Mouse (Mus musculus): ENCODE measurements at regions not wholly inside any gene's neighbourhood (a gene's known extent, or its start where the extent isn't known, plus 50 kb on each side); places are given as distances from the start of the nearest gene placed in this dataset.

- no peaks in the 10 kb centered on the region for H3K27me3 ChIP-seq (ENCODE audit: control insufficient read depth, insufficient read depth, insufficient read length)
- TF ChIP-seq TCF12 (IDR thresholded peaks at IDR 0.05; ENCODE audit: insufficient read depth, poor library complexity, severe bottlenecking) (no peak), MYOD1 (IDR thresholded peaks at IDR 0.05; ENCODE audit: control insufficient read depth in 1 of 3, insufficient read length in 2 of 3, low read depth in 2 of 3) (peak in 1 of 3 experiments; percentile 35)
- H3K4me2 ChIP-seq (ENCODE audit: low read depth): peak overlapping the region; percentile 5
- no peaks in the 10 kb centered on the region for H3K79me2 ChIP-seq (ENCODE audit: control insufficient read depth, insufficient read depth)
- H3ac ChIP-seq (ENCODE audit: control insufficient read depth, insufficient read length): no peak overlapping the region
- H3K36me3 ChIP-seq (ENCODE audit: control insufficient read depth, insufficient read depth): no peaks in the 10 kb centered on the region
- H3K4me3 ChIP-seq: no peak overlapping the region
Observed at GRCm38 (mm10) chr13:30036561-30036960, 50.7 kb upstream of the E2f3 start.

- no peaks in the 10 kb centered on the region for H3K79me2 ChIP-seq (ENCODE audit: control insufficient read depth, insufficient read depth)
- H3ac ChIP-seq (ENCODE audit: control insufficient read depth, insufficient read length): no peak overlapping the region
- peak overlapping the region; percentile 5 for H3K4me2 ChIP-seq (ENCODE audit: low read depth)
- H3K4me3 ChIP-seq: no peak overlapping the region
- no peaks in the 10 kb centered on the region for H3K27me3 ChIP-seq (ENCODE audit: control insufficient read depth, insufficient read depth, insufficient read length)
- H3K36me3 ChIP-seq (ENCODE audit: control insufficient read depth, insufficient read depth): no peaks in the 10 kb centered on the region
- TF ChIP-seq MYOD1 (IDR thresholded peaks at IDR 0.05; ENCODE audit: control insufficient read depth in 1 of 3, insufficient read length in 2 of 3, low read depth in 2 of 3): peak in 2 of 3 experiments; percentile 26 to 65
- TF ChIP-seq MYOG (IDR thresholded peaks at IDR 0.05; ENCODE audit: control insufficient read depth in 1 of 3, insufficient read depth in 1 of 3, insufficient read length in 2 of 3, low read depth in 2 of 3): peak in 1 of 3 experiments; percentile 18
- TF ChIP-seq USF1 (IDR thresholded peaks at IDR 0.05; ENCODE audit: low read depth): no peak
Observed at GRCm38 (mm10) chr13:30036071-30036470, 50.2 kb upstream of the E2f3 start.
